Mouse (Mus musculus) C2C12 (cell line): Measurements from ENCODE around the gene Mertk. TPM values are rescaled to one million over a fixed set of nuclear protein-coding genes. Genes with fewer than 3 reads are reported as not detected.
A peak's percentile ranks its signal among the peaks of the same experiment; 100 is the strongest.

Source experiments
- H3K27me3 ChIP-seq: one replicate; pipeline ENCODE4 v1.6.1; 2011; ENCODE audit not compliant: control insufficient read depth, insufficient read depth, insufficient read length
- H3K36me3 ChIP-seq: one replicate; pipeline ENCODE4 v1.6.1; 2011; ENCODE audit not compliant: control insufficient read depth, insufficient read depth
- H3K4me3 ChIP-seq: one replicate; pipeline ENCODE4 v1.5.1; 2011; ENCODE audit warnings: mild to moderate bottlenecking, control low read depth; ENCODE audit not compliant: poor library complexity, insufficient read depth, severe bottlenecking
- H3K79me2 ChIP-seq: one replicate; pipeline ENCODE4 v1.6.1; 2011; ENCODE audit not compliant: control insufficient read depth, insufficient read depth
- H3K79me3 ChIP-seq: one replicate; pipeline ENCODE4 v1.6.1; 2011; ENCODE audit warnings: low read depth, control low read depth
- H3ac ChIP-seq: one replicate; pipeline ENCODE3; 2011; ENCODE audit warnings: low read depth; ENCODE audit not compliant: control insufficient read depth, insufficient read length
- CEBPB ChIP-seq: IDR thresholded peaks from one replicate; pipeline ENCODE4 v1.6.1; 2011; ENCODE audit warnings: low read depth, mild to moderate bottlenecking, control low read depth, moderate library complexity
- CTCF ChIP-seq: IDR thresholded peaks from one replicate; pipeline ENCODE4 v1.5.1; 2011; ENCODE audit not compliant: control insufficient read depth, insufficient read depth, insufficient read length
- FOSL1 ChIP-seq: IDR thresholded peaks from one replicate; pipeline ENCODE4 v1.8.0; 2011; ENCODE audit warnings: mild to moderate bottlenecking, low read length; ENCODE audit not compliant: poor library complexity, insufficient read depth, severe bottlenecking
- MAX ChIP-seq: IDR thresholded peaks from one replicate; pipeline ENCODE4 v1.6.1; 2011; ENCODE audit warnings: mild to moderate bottlenecking, control low read depth
- MYOD1 ChIP-seq: IDR thresholded peaks from one replicate; pipeline ENCODE4 v1.6.1; 2011; ENCODE audit warnings: low read depth; ENCODE audit not compliant: control insufficient read depth, insufficient read length
- MYOG ChIP-seq: IDR thresholded peaks from one replicate; pipeline ENCODE4 v1.6.1; 2011; ENCODE audit not compliant: control insufficient read depth, insufficient read length; ENCODE audit errors: extremely low read depth
- USF1 ChIP-seq: IDR thresholded peaks from one replicate; pipeline ENCODE4 v1.6.1; 2011; ENCODE audit warnings: low read depth, mild to moderate bottlenecking, control low read depth, moderate library complexity
- polyA plus RNA-seq: library from polyadenylated mRNA; unstranded; fragments of >200 nt; fragmentation: generic; extraction: Trizol; gene quantifications from one replicate; pipeline ENCODE4 v1.2.1, GENCODE M21; 2012; ENCODE audit warnings: missing spikeins

The Mertk gene
- polyA plus RNA-seq, 1 experiment = 4.0 TPM

DNA sequence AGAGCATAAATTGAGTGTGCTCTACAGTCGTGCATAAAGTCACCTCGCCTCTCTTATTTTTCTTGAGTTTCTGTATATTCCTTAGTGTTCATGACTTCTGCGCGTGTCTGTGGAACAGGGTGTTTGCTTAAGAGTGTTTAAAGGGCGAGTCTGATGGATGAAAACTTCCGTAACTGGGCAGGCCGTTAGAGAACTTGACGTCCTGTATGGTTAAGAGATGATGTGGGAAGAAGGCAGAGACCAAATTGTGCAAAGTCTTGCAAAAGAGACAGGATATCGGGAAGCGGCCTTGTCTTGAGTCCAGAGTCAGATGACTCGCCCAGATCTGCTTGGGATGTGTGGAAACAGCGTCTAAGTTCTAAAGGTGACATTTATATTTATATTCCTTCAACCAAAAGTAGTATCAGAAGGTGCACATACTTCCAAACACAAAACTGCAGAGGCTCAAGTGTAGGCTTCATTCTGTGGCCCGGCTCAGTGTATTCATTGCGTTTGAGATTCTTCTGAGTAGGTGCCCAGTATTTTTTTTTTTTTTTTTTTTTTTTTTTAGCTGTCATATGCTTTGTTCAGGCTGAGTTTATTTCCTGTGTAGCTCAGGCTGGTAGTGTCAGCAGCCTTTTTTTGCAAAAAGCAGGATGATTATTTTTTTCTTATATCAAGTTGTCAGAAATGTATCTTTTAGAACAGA lies 120.3 kb downstream of the Mertk start:
- peak overlapping the region; percentile 68 for H3K4me3 ChIP-seq
- TF ChIP-seq FOSL1 (no peak), MAX (no peak), CEBPB (no peak), CTCF (no peak), USF1 (no peak), MYOG (no peak), MYOD1 (no peak)
- no peaks in the 10 kb centered on the region for H3K27me3 ChIP-seq
- no peaks in the 10 kb centered on the region for H3K36me3 ChIP-seq
- H3K79me3 ChIP-seq = peaks cover 18% of the 10 kb centered on the region
- peaks cover 46% of the 10 kb centered on the region for H3K79me2 ChIP-seq
- H3ac ChIP-seq = peak overlapping the region; percentile 59

DNA sequence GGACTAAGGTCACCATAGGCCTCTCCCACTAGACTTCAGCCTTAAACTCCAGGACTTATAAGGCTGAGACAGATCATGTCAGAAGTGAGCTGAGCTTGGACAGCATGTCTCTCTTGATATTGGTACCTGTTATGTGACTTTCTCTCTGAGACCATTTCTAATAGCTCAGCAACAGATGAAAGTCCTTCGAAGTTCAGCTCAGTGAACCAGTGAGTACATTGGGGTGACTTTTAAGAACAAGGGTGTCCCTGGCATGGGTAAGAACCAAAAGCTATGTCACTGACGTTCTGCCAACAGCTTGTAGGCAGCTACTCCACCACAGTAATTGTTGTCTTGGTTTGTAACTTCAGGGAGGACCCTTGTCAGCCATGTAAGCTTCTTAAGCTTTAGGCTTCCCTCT lies 121.9 kb downstream of the Mertk start:
- no peak for TF ChIP-seq MYOG
- no peak for TF ChIP-seq CTCF
- TF ChIP-seq MAX = no peak
- TF ChIP-seq CEBPB = no peak
- TF ChIP-seq FOSL1 = no peak
- TF ChIP-seq USF1 = no peak
- no peak for TF ChIP-seq MYOD1
- no peaks in the 10 kb centered on the region for H3K36me3 ChIP-seq
- H3K79me2 ChIP-seq = peaks cover 46% of the 10 kb centered on the region
- no peak overlapping the region for H3ac ChIP-seq
- H3K4me3 ChIP-seq = no peak overlapping the region
- H3K79me3 ChIP-seq = peaks cover 18% of the 10 kb centered on the region
- no peaks in the 10 kb centered on the region for H3K27me3 ChIP-seq

DNA sequence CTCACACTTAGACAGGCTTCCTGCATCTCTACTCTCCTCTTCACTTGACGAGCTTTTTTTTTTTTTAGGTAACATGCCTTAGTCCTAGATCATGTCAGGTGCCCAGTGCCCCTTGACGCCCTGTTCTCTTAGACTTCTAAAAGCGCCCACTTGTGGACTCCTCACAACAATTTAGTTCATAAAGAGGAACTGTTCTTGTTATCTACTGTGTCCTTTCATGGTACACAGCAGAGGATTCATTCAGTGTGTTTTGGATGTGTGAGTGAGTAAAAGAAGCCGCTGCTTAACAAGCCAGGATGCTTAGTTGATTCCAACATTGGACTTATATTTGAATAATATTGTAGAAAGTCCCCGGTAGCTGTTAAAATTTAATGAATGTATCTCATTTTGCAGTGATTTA lies 125.1 kb downstream of the Mertk start:
- H3K79me2 ChIP-seq = peaks cover 38% of the 10 kb centered on the region
- H3K27me3 ChIP-seq = no peaks in the 10 kb centered on the region
- H3K4me3 ChIP-seq = no peak overlapping the region
- peaks cover 23% of the 10 kb centered on the region for H3K36me3 ChIP-seq
- H3K79me3 ChIP-seq = peaks cover 15% of the 10 kb centered on the region
- TF ChIP-seq CEBPB (no peak), CTCF (no peak), MYOD1 (no peak), MAX (no peak), MYOG (no peak), USF1 (no peak), FOSL1 (no peak)
- H3ac ChIP-seq = no peak overlapping the region

DNA sequence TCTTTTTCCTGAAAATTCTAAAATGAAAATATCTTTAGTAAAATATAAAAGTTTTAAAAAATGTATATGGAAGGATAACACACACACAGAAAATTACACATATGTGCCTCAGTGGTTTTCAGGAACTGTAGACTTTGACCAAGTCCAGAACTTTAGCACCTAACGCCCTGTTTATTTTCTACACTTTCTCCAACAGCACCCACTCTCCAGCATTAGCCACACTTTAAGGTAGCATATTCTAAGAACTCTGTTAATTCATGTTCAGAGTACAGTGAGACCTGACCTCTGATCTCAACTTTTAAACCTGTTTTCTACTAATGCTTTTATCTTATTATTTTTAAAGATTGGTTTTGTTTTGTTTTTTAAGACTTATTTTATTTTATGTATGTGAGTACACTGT lies 129.0 kb downstream of the Mertk start:
- Histone ChIP-seq H3K4me3 (no peak overlapping the region), H3ac (no peak overlapping the region), H3K36me3 (peaks cover 40% of the 10 kb centered on the region), H3K79me2 (peaks cover under 1% of the 10 kb centered on the region), H3K79me3 (no peaks in the 10 kb centered on the region), H3K27me3 (no peaks in the 10 kb centered on the region)
- TF ChIP-seq FOSL1 (no peak), MYOG (no peak), USF1 (no peak), MAX (no peak)

DNA sequence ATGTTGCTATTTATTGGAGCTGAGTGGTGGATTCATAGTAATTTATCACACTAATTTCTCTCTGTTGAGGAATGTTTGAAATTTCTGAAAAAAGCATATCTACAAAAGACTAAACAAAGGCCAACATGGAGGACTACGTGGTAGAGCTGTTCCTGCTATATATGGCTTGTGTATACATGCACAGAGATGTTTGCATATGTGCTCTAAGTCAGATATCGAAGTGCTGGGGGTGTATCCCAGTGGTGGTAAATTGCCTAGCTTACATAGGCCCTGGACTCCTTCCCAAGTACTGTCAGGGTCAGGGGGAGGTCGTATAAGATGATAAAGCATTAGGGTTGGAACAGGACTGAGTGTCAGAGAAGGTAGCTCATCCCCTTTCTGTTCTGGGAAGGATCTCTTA lies 133.9 kb downstream of the Mertk start:
- Histone ChIP-seq H3K36me3 (peaks cover 56% of the 10 kb centered on the region), H3K4me3 (no peak overlapping the region), H3K79me3 (no peaks in the 10 kb centered on the region), H3K27me3 (no peaks in the 10 kb centered on the region), H3ac (no peak overlapping the region), H3K79me2 (no peaks in the 10 kb centered on the region)
- TF ChIP-seq MYOG = no peak
- no peak for TF ChIP-seq MAX
- TF ChIP-seq FOSL1 = no peak
- TF ChIP-seq MYOD1 = no peak
- TF ChIP-seq USF1 = no peak
- TF ChIP-seq CTCF = no peak
- no peak for TF ChIP-seq CEBPB

- no peaks in the 10 kb centered on the region for H3K79me3 ChIP-seq
- peaks cover 56% of the 10 kb centered on the region for H3K36me3 ChIP-seq
- H3K79me2 ChIP-seq = no peaks in the 10 kb centered on the region
- TF ChIP-seq CEBPB (peak; percentile 26), FOSL1 (no peak), MYOG (no peak), CTCF (no peak), MAX (no peak), USF1 (peak; percentile 64), MYOD1 (no peak)
- H3ac ChIP-seq = no peak overlapping the region
- H3K4me3 ChIP-seq = no peak overlapping the region
- no peaks in the 10 kb centered on the region for H3K27me3 ChIP-seq
Observed at GRCm38 (mm10) chr2:128833035-128833434, 134.3 kb downstream of the Mertk start.
